Mouse (Mus musculus): ENCODE data around the gene Rpl9.

The Rpl9 gene

DNA sequence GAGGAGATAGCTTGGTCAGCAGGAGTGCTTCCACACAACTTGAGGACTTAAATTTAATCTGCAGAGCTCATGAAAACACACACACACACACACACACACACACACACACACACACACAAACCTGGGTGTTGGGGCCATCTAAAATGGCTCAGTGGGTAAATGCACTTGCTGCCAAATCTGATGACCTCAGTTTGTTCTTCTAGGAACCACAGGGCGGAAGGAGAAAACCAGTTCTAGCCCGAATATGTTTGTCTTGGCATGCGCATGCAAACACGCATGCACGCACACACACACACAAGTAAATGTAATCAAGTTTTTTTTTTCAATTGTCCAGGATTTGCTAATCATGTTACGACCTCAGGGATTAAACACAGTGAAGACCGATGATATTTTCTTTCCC is 19.7 kb downstream of the Rpl9 start:
- 93% methylated on average over 7 of the region's 7 CpGs for WGBS

DNA sequence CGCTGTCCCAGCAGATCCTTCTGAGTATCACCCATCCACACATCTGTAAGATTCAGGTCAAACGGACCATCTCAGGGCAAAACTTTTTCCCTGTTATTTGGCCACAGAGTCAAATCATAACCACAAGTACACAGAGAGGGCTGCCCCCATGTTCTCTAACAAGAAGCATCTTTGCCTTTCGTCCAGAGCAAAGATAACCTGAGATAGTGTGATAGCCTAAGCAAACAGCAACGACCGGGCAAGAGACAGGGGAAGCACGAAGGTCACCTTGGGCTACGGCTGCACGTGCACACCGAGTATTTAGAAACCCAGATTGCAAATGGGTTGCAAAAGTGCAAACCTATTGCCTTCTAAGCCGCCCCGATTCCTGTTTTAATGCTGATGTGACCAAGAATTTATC is 23.4 kb downstream of the Rpl9 start:
- WGBS, result 90% methylated on average over 11 of the region's 11 CpGs

DNA sequence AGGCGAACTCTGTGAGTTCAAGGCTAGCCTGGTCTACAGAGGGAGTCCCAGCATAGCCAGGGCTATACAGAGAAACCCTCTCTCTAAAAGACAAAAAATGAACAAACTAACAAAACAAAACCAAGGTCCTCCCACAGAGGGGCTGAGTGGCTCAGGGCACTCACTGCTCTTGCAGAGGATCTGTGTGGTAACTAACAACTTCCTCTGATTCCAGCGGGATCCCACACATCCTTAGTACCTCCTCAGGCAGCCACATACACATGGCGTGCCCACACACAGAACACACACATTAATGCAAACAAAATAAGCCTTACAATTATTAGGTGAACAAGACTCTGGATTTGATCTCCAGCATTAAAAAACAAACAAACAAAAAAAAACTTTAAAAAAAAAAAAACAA is 33.5 kb downstream of the Rpl9 start:
- WGBS, result 83% methylated on average over 3 of the region's 3 CpGs

DNA sequence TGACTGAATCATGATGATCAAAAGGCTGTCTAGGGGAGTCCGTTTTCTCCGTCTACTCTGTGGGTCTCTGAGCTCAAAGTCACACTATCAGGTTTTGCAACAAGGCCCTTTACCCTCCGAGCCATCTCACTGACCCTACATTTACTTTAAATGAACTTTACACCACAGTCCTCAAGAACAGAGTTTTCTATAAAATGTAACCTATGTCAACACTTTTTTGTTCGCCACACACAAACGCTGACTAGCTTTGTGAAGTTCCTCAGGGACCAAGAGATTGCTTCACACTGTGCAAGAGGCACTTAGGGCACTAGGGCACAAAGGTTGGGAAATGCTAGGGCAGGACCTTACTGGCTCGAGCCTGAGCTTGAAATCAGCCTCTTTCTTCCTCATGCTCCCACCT is 34.4 kb downstream of the Rpl9 start:
- 92% methylated on average over 6 of the region's 6 CpGs for WGBS

DNA sequence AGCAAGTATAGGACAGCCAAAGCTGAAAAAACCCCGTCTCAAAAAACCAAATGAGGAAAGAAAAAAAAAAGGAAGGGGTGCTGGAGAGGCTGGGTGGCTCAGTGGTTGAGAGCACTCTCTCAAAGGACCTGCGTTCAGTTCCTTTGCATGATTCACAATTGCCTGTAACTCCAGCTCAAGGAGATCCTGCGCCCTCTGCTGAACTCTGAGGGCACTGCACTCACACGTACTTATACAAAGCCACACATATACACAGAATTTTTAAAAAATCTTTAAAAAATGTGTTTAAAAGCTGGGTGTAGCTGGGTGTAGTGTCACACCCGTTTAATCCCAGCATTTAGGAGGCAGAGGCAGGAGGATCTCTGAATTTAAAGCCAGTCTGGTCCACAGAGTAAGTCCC is 36.3 kb downstream of the Rpl9 start:
- 77% methylated on average over 5 of the region's 5 CpGs for WGBS

DNA sequence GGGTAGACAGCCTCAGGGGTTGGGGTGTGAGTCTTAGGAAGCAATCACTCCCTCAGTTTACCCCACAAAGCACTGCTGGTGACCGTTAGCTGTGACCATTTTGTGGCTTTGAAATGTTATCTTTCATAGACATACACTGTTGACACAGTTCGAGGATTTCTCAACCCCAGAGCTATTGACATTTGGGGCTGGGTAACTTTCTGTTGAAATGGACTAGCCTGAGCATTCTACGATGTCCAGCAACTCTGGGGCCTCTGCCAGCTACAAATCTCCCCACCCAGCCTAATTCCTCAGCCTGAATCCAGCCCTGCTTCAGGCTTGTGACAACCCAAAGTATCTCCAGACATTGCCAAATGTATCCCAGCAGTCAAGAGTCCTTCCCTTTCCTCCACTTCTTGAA is 37.1 kb downstream of the Rpl9 start:
- WGBS, result 81% methylated on average over 3 of the region's 3 CpGs

DNA sequence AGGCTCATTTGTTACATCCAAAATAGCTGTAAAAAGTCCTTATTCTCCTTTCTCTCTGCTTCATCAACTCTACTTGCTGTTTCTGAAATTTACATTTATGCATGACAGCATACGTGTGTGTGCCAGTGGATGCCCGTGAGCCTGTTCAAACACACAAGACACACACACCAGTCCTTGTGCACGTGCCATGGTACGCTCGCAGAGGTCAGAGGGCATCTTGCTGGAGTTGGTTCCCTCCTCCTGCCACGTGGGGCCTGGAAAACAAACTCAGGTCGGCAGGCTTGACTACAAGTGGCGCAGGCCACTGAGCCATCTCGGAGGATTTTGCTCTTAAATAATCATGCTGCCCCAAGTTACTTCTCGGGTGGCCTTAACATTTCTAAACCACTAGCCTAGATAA is 40.7 kb downstream of the Rpl9 start:
- WGBS, result 83% methylated on average over 10 of the region's 10 CpGs

DNA sequence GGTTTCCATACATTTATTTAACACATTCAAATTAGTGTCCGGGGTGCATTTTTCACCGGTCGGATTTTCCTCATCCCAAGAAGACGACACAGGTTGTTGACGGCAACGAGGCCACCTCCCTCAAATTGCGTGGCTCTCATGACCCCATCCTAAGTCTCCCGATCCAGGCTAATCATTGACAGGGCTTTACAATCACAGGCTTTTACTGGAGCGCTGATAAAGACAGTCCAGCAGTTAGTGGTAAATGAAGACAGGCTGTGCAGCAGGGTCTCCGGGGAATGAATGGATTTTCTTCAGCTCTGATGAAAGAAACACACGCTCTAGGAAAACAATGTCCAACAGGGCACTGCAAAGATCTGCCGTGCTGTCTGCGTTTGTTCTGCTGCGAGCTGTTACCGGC is 43.1 kb downstream of the Rpl9 start, which contains the start of gene Klb:
Gene Klb (plus strand): TSS at position 147 of the 400 bp plus-strand sequence.
- 48% methylated on average over 15 of the region's 15 CpGs for WGBS

DNA sequence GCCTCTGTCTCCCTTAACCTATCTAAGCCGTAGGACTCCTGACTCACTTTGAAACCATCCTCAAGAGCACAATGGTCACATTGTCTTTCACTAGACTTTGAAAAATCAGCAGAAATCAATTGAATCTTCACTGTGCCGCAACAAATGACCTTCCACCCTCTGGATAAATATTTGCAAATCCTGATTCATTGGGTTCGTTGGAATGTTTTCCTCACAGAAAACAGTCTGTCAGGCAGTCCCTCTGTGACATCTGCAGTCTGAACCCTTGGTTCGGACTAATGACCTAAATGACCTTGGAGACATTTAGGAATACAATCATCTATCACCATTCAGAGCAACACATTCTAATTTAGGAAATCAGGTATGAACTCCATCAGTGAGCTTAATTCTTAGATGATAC is 51.1 kb downstream of the Rpl9 start:
- WGBS, result 68% methylated on average over 4 of the region's 4 CpGs

DNA sequence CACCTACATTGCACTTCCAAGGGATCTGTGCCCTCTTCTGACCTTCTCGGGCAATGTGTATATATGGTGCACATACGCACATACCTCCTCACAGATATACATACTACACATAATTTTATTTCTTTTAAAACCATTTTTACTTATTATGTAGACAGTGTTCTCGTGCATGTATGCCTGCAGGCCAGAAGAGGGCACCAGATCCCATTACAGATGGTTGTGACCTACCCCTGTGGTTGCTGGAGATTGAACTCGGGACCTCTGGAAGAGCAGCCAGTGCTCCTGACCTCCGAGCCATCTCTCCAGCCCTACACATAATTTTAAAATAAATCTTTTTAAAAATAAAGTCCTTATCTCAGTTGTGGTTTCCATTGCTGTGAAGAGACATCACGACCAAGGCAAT is 52.9 kb downstream of the Rpl9 start:
- 83% methylated on average over 6 of the region's 6 CpGs for WGBS

Measured in cerebral cortex, adult 2 months (tissue).